Mouse (Mus musculus) lung, postnatal 0 days (tissue): ENCODE measurements around the gene Cyb561a3. TPM values are rescaled to one million over a fixed set of nuclear protein-coding genes. Genes with fewer than 3 reads are reported as not detected.

Source experiments
- ATAC-seq: fragments of 200-750 bp; cut with Nextera tagmentation; 2 replicates; pipeline ENCODE4 v1.8.0; 2017; ENCODE audit warnings: moderate library complexity
- DNase-seq: peaks from one replicate; pipeline ENCODE4 v3.0.0-alpha.2; 2016; ENCODE audit warnings: low spot score
- H3K27ac ChIP-seq: fragments of 300-500 bp; sonication (generic); 2 replicates; pipeline ENCODE4 v1.5.1; 2014; ENCODE audit warnings: antibody characterized with exemption, mild to moderate bottlenecking, low read length, mixed read lengths
- H3K27me3 ChIP-seq: fragments of 300-500 bp; sonication (generic); replicated peaks from 2 replicates; pipeline ENCODE4 v1.6.1; 2014; ENCODE audit warnings: low read length, mixed read lengths; ENCODE audit not compliant: insufficient read depth
- H3K36me3 ChIP-seq: fragments of 300-500 bp; sonication (generic); 2 replicates; pipeline ENCODE4 v1.6.1; 2014; ENCODE audit warnings: low read length, mixed read lengths; ENCODE audit not compliant: insufficient read depth
- H3K4me1 ChIP-seq: fragments of 300-500 bp; sonication (generic); 2 replicates; pipeline ENCODE4 v1.6.1; 2014; ENCODE audit warnings: antibody characterized with exemption, low read depth, low read length, mixed read lengths; ENCODE audit not compliant: insufficient read depth
- H3K4me2 ChIP-seq: fragments of 300-500 bp; sonication (generic); replicated peaks from 2 replicates; pipeline ENCODE4 v1.6.1; 2014; ENCODE audit warnings: low read depth, mild to moderate bottlenecking, low read length, moderate library complexity, mixed read lengths
- H3K4me3 ChIP-seq: fragments of 300-500 bp; sonication (generic); 2 replicates; pipeline ENCODE4 v1.5.1; 2014; ENCODE audit warnings: low read depth, low read length
- H3K9ac ChIP-seq: fragments of 300-500 bp; sonication (generic); replicated peaks from 2 replicates; pipeline ENCODE4 v1.6.1; 2014; ENCODE audit warnings: low read depth, mild to moderate bottlenecking
- H3K9me3 ChIP-seq: fragments of 300-500 bp; sonication (generic); 2 replicates; pipeline ENCODE4 v1.6.1; 2016; ENCODE audit warnings: low read length, mixed read lengths
- CTCF ChIP-seq: IDR thresholded peaks from 2 replicates; pipeline ENCODE4 v1.5.1; 2016; ENCODE audit warnings: antibody characterized with exemption, mild to moderate bottlenecking
- EP300 ChIP-seq: IDR thresholded peaks from 2 replicates; pipeline ENCODE4 v1.6.1; 2016; ENCODE audit warnings: antibody characterized with exemption, mild to moderate bottlenecking, control low read depth
- WGBS: fragments of 180-500 bp; shearing (Covaris S2); extraction: QIAGEN DNeasy Blood & Tissue Kit; methylation state at CpG from one replicate; pipeline ENCODE4 v1.1.7; 2014; 5-methylcytosine and 5-hydroxymethylcytosine counted together
- polyA plus RNA-seq: library from polyadenylated mRNA; unstranded; fragments of >200 nt; fragmentation: Nextera tagmentation; extraction: Ambion mirVana; gene quantifications from 2 replicates; pipeline ENCODE4 v1.2.1, GENCODE M21; 2015

Gene Cyb561a3
- polyA plus RNA-seq: 42.3 and 48.1 TPM in 2 replicates

- peak within 1 kb of the TSS; percentile 73 for H3K4me2 ChIP-seq
- H3K36me3 ChIP-seq: peaks cover 10% of the 10 kb centered on the region
- under 1% methylated on average over 44 of the region's 44 CpGs for WGBS
- ATAC-seq: peak; percentile 97
- TF ChIP-seq CTCF (peak; percentile 75), EP300 (peak; percentile 47)
- H3K4me3 ChIP-seq: peak within 1 kb of the TSS; percentile 50
- H3K4me1 ChIP-seq: 0 out of 2 replicates have a peak, but pooled peaks cover 2% of the 10 kb centered on the region
- H3K27ac ChIP-seq: peak within 1 kb of the TSS; percentile 89
- peak; percentile 98 for DNase-seq
- H3K9ac ChIP-seq: peak within 1 kb of the TSS; percentile 65
- H3K9me3 ChIP-seq: no peaks in the 10 kb centered on the region
- H3K27me3 ChIP-seq: no peaks in the 10 kb centered on the region
These were observed at the start of gene Cyb561a3, which contains the start of gene Tmem138 for GRCm38 (mm10) chr19:10576690-10577561. Cyb561a3 (plus strand) TSS chr19:10577172. Tmem138 (minus strand) TSS chr19:10577362.

GRCm38 (mm10) chr19:10530082-10530481 is 46.9 kb upstream of the Cyb561a3 start:
- Histone ChIP-seq H3K4me3 (no peak overlapping the region), H3K4me1 (peaks cover 8% of the 10 kb centered on the region; the same call in 1 of the 2 replicates), H3K27ac (no peak overlapping the region), H3K36me3 (peaks cover 10% of the 10 kb centered on the region), H3K9ac (no peak overlapping the region), H3K9me3 (no peaks in the 10 kb centered on the region), H3K27me3 (no peaks in the 10 kb centered on the region), H3K4me2 (no peak overlapping the region)
- no peak for ATAC-seq
- TF ChIP-seq CTCF (peak; percentile 18; the same call in 1 of the 2 replicates), EP300 (no peak)
- DNase-seq: no peak
- WGBS: 88% methylated on average over 1 of the region's 1 CpGs

GRCm38 (mm10) chr19:10539454-10539853 is 37.5 kb upstream of the Cyb561a3 start:
- DNase-seq (no peak), ATAC-seq (no peak)
- Histone ChIP-seq H3K4me2 (no peak overlapping the region), H3K36me3 (peaks cover 38% of the 10 kb centered on the region), H3K27ac (no peak overlapping the region), H3K4me1 (no peaks in the 10 kb centered on the region), H3K4me3 (no peak overlapping the region), H3K27me3 (no peaks in the 10 kb centered on the region), H3K9me3 (no peaks in the 10 kb centered on the region), H3K9ac (no peak overlapping the region)
- WGBS: 97% methylated on average over 5 of the region's 5 CpGs
- TF ChIP-seq EP300: no peak
- TF ChIP-seq CTCF: no peak

GRCm38 (mm10) chr19:10555624-10556510 is 21.1 kb upstream of the Cyb561a3 start, which contains the start of gene Tmem216:
Tmem216 (minus strand) TSS chr19:10556238.
- H3K4me1 ChIP-seq: peaks cover 7% of the 10 kb centered on the region; the same call in 1 of the 2 replicates
- DNase-seq (peak; percentile 93), ATAC-seq (peak; percentile 99)
- 1% methylated on average over 40 of the region's 43 CpGs for WGBS
- no peaks in the 10 kb centered on the region for H3K27me3 ChIP-seq
- no peaks in the 10 kb centered on the region for H3K9me3 ChIP-seq
- peak within 1 kb of the TSS; percentile 74 for H3K27ac ChIP-seq
- H3K4me3 ChIP-seq: peak within 1 kb of the TSS; percentile 65
- peak within 1 kb of the TSS; percentile 51 for H3K9ac ChIP-seq
- peaks cover 4% of the 10 kb centered on the region; the same call in 1 of the 2 replicates for H3K36me3 ChIP-seq
- TF ChIP-seq EP300 (0 out of 2 replicates have a peak, but pooled peaks have one; percentile 43), CTCF (peak; percentile 27)
- H3K4me2 ChIP-seq: peak within 1 kb of the TSS; percentile 73

- H3K27ac ChIP-seq: no peak overlapping the region
- H3K4me1 ChIP-seq: peaks cover 7% of the 10 kb centered on the region; the same call in 1 of the 2 replicates
- H3K36me3 ChIP-seq: no peaks in the 10 kb centered on the region
- H3K4me2 ChIP-seq: no peak overlapping the region
- no peaks in the 10 kb centered on the region for H3K27me3 ChIP-seq
- no peak for DNase-seq
- H3K9ac ChIP-seq: no peak overlapping the region
- 68% methylated on average over 2 of the region's 2 CpGs for WGBS
- no peak for ATAC-seq
- no peak overlapping the region for H3K4me3 ChIP-seq
- no peaks in the 10 kb centered on the region for H3K9me3 ChIP-seq
- TF ChIP-seq CTCF: no peak
- TF ChIP-seq EP300: no peak
These were observed 20.0 kb upstream of the Cyb561a3 start for GRCm38 (mm10) chr19:10557001-10557400.
